ENCODE assay signal across 8 mouse cellular contexts in genomic region chr11:119913291-119913934, GRCm38 (mm10). TPM values are rescaled to one million over a fixed set of nuclear protein-coding genes. Genes with fewer than 3 reads are reported as not detected.
DNase-seq lines count a peak whose midpoint lies in the region; ATAC-seq and TF ChIP-seq lines count a peak whose summit lies in the region.

Gene Chmp6, plus strand, starts transcription at chr11:119913441.

- no peaks in the 10 kb centered on the region for H3K27me3 ChIP-seq in C2C12 (ENCODE audit: control insufficient read depth, insufficient read depth, insufficient read length)
- H3K27me3 ChIP-seq in erythroblast, embryonic 14.5 days (ENCODE audit: control insufficient read depth), result peaks cover 4% of the 10 kb centered on the region
- no peaks in the 10 kb centered on the region for H3K27me3 ChIP-seq in heart, embryonic 12.5 days (replicated peaks)
- H3K27me3 ChIP-seq in kidney, postnatal 0 days (ENCODE audit: insufficient read depth, low read length), result no peaks in the 10 kb centered on the region
- H3K27me3 ChIP-seq in liver, embryonic 12.5 days (replicated peaks), result peaks cover 5% of the 10 kb centered on the region; the same call in 1 of the 2 replicates
- 0 out of 2 replicates have a peak, but pooled peaks cover 2% of the 10 kb centered on the region for H3K27me3 ChIP-seq in stomach, embryonic 15.5 days (replicated peaks)

- peak within 1 kb of the TSS; percentile 26; the same call in 1 of the 2 replicates for H3K27ac ChIP-seq in heart, embryonic 12.5 days (ENCODE audit: poor library complexity, severe bottlenecking)
- H3K27ac ChIP-seq in kidney, postnatal 0 days, result peak within 1 kb of the TSS; percentile 90
- H3K27ac ChIP-seq in liver, embryonic 12.5 days, result peak within 1 kb of the TSS; percentile 75
- peak within 1 kb of the TSS; percentile 69 for H3K27ac ChIP-seq in stomach, embryonic 15.5 days

- peaks cover 28% of the 10 kb centered on the region for H3K79me2 ChIP-seq in C2C12 (ENCODE audit: control insufficient read depth, insufficient read depth)

- ATAC-seq in heart, embryonic 12.5 days (ENCODE audit: insufficient number of reproducible peaks, low FRiP score), result peak; percentile 66
- ATAC-seq in kidney, postnatal 0 days (replicated peaks; ENCODE audit: low FRiP score, low read depth), result peak; percentile 60
- ATAC-seq in liver, embryonic 12.5 days, result peak; percentile 71
- peak; percentile 56 for ATAC-seq in stomach, embryonic 15.5 days (ENCODE audit: insufficient read depth, low FRiP score, low read depth)

- TF ChIP-seq POLR2A in brain, embryonic 14.5 days (IDR thresholded peaks at IDR 0.05; ENCODE audit: borderline replicate concordance, extremely low read depth, insufficient read depth, insufficient read length, poor library complexity, severe bottlenecking), result peak; percentile 74

- H3K4me3 ChIP-seq in C2C12 (ENCODE audit: insufficient read depth, poor library complexity, severe bottlenecking), result peak within 1 kb of the TSS; percentile 93
- H3K4me3 ChIP-seq in erythroblast, embryonic 14.5 days (replicated peaks), result peak within 1 kb of the TSS; percentile 91
- peak within 1 kb of the TSS; percentile 75 for H3K4me3 ChIP-seq in heart, embryonic 12.5 days
- H3K4me3 ChIP-seq in kidney, postnatal 0 days (replicated peaks; ENCODE audit: low read depth, low read length), result peak within 1 kb of the TSS; percentile 95
- H3K4me3 ChIP-seq in liver, embryonic 12.5 days, result peak within 1 kb of the TSS; percentile 92
- peak within 1 kb of the TSS; percentile 66 for H3K4me3 ChIP-seq in stomach, embryonic 15.5 days (replicated peaks)

- peaks cover 38% of the 10 kb centered on the region for H3K4me1 ChIP-seq in erythroblast, embryonic 14.5 days (ENCODE audit: control insufficient read depth)
- peaks cover 55% of the 10 kb centered on the region for H3K4me1 ChIP-seq in heart, embryonic 12.5 days (replicated peaks)
- peaks cover 24% of the 10 kb centered on the region; the same call in 1 of the 2 replicates for H3K4me1 ChIP-seq in kidney, postnatal 0 days (replicated peaks; ENCODE audit: insufficient read depth, low read length)
- peaks cover 42% of the 10 kb centered on the region for H3K4me1 ChIP-seq in liver, embryonic 12.5 days
- peaks cover 33% of the 10 kb centered on the region for H3K4me1 ChIP-seq in stomach, embryonic 15.5 days

- H3ac ChIP-seq in C2C12 (ENCODE audit: control insufficient read depth, insufficient read length, low read depth), result peak within 1 kb of the TSS; percentile 90

- TF ChIP-seq CTCF in C2C12 (IDR thresholded peaks at IDR 0.05; ENCODE audit: control insufficient read depth, insufficient read depth, insufficient read length), result no peak
- TF ChIP-seq CTCF in brain, embryonic 14.5 days (IDR thresholded peaks at IDR 0.05; ENCODE audit: borderline replicate concordance, extremely low read depth, insufficient read depth, insufficient read length), result no peak
- TF ChIP-seq CTCF in kidney, postnatal 0 days (IDR thresholded peaks at IDR 0.05; ENCODE audit: low read depth), result peak; percentile 19; the same call in 1 of the 2 replicates

- peak within 1 kb of the TSS; percentile 89 for H3K9ac ChIP-seq in heart, embryonic 12.5 days
- peak within 1 kb of the TSS; percentile 98 for H3K9ac ChIP-seq in kidney, postnatal 0 days (ENCODE audit: low read depth, low read length)
- H3K9ac ChIP-seq in liver, embryonic 12.5 days, result peak within 1 kb of the TSS; percentile 87
- H3K9ac ChIP-seq in stomach, embryonic 15.5 days, result peak within 1 kb of the TSS; percentile 60

- DNase-seq in brain, embryonic 14.5 days (ENCODE audit: low read depth), result peak; percentile 94
- peak; percentile 86 for DNase-seq in kidney, postnatal 0 days (ENCODE audit: low spot score)
- peak; percentile 77 to 83 for DNase-seq in natural killer cell, adult 2 months (ENCODE audit: low spot score in 2 of 2)

- H3K9me3 ChIP-seq in erythroblast, embryonic 14.5 days (ENCODE audit: control insufficient read depth, low read length), result no peaks in the 10 kb centered on the region
- H3K9me3 ChIP-seq in heart, embryonic 12.5 days (replicated peaks), result no peaks in the 10 kb centered on the region
- H3K9me3 ChIP-seq in kidney, postnatal 0 days (replicated peaks; ENCODE audit: low read length), result no peaks in the 10 kb centered on the region
- no peaks in the 10 kb centered on the region for H3K9me3 ChIP-seq in liver, embryonic 12.5 days (replicated peaks)
- H3K9me3 ChIP-seq in stomach, embryonic 15.5 days, result no peaks in the 10 kb centered on the region

- peaks cover 22% of the 10 kb centered on the region for H3K36me3 ChIP-seq in C2C12 (ENCODE audit: control insufficient read depth, insufficient read depth)
- H3K36me3 ChIP-seq in erythroblast, embryonic 14.5 days (ENCODE audit: control insufficient read depth), result peaks cover 30% of the 10 kb centered on the region
- H3K36me3 ChIP-seq in heart, embryonic 12.5 days, result peaks cover 24% of the 10 kb centered on the region
- peaks cover 20% of the 10 kb centered on the region for H3K36me3 ChIP-seq in kidney, postnatal 0 days (ENCODE audit: insufficient read depth, low read length)
- peaks cover 29% of the 10 kb centered on the region for H3K36me3 ChIP-seq in liver, embryonic 12.5 days
- H3K36me3 ChIP-seq in stomach, embryonic 15.5 days, result peaks cover 21% of the 10 kb centered on the region

- peaks cover 4% of the 10 kb centered on the region for H3K79me3 ChIP-seq in C2C12 (ENCODE audit: low read depth)

- WGBS in heart, embryonic 12.5 days, result under 1% methylated on average over 48 of the region's 48 CpGs
- WGBS in kidney, postnatal 0 days, result under 1% methylated on average over 48 of the region's 48 CpGs
- WGBS in liver, embryonic 12.5 days (ENCODE audit: insufficient replicate concordance), result 1% methylated on average over 48 of the region's 48 CpGs
- 1% methylated on average over 48 of the region's 48 CpGs for WGBS in stomach, embryonic 15.5 days

- H3K4me2 ChIP-seq in heart, embryonic 12.5 days, result peak within 1 kb of the TSS; percentile 82
- peak within 1 kb of the TSS; percentile 75 for H3K4me2 ChIP-seq in kidney, postnatal 0 days (ENCODE audit: low read length)
- peak within 1 kb of the TSS; percentile 92 for H3K4me2 ChIP-seq in liver, embryonic 12.5 days
- H3K4me2 ChIP-seq in stomach, embryonic 15.5 days, result peak within 1 kb of the TSS; percentile 88

TF ChIP-seq in C2C12, 6 proteins besides CTCF, POLR2A, EP300 and RAD21:
- TF ChIP-seq MYOG (IDR thresholded peaks at IDR 0.05; ENCODE audit: control insufficient read depth, extremely low read depth, insufficient read length) (no peak), MAX (IDR thresholded peaks at IDR 0.05) (peak; percentile 80)

RNA-seq across cellular contexts. Expression of gene Chmp6, which starts in this region (rescaled TPM):
- 64.9 TPM for polyA plus RNA-seq in C2C12 (2012; fragmentation: generic; extraction: Trizol)
- 63.2 and 63.6 TPM in 2 replicates for polyA plus RNA-seq in brain, embryonic 14.5 days (2012; rRNA removed)
- polyA plus RNA-seq in erythroblast, embryonic 14.5 days (2012), result 2.7 and 3.0 TPM in 2 replicates
- 67.8 and 70.4 TPM in 2 replicates for polyA plus RNA-seq in heart, embryonic 12.5 days (2016; fragmentation: Nextera tagmentation; extraction: Ambion mirVana)
- polyA plus RNA-seq in kidney, postnatal 0 days (2015; fragmentation: Nextera tagmentation; extraction: Ambion mirVana), result 120 and 125 TPM in 2 replicates
- polyA plus RNA-seq in liver, embryonic 12.5 days (2016; fragmentation: Nextera tagmentation; extraction: Ambion mirVana), result 45.9 and 48.6 TPM in 2 replicates
- polyA plus RNA-seq in stomach, embryonic 15.5 days (2015; fragmentation: Nextera tagmentation; extraction: Ambion mirVana), result 79.4 and 86.0 TPM in 2 replicates

Comparison
In these comparisons a context has a peak if more than half of its experiments do, and no peak if none do; other contexts are left out.
1. Peak in every context shown above with its lines: DNase-seq, ATAC-seq, H3K4me3 ChIP-seq and H3K27ac ChIP-seq.
2. RNA of gene Chmp6 (polyA plus RNA-seq): 120 to 125 TPM in kidney, postnatal 0 days, 79.4 to 86.0 TPM in stomach, embryonic 15.5 days, 67.8 to 70.4 TPM in heart, embryonic 12.5 days, 64.9 TPM in C2C12 (single experiment), 63.2 to 63.6 TPM in brain, embryonic 14.5 days and 45.9 to 48.6 TPM in liver, embryonic 12.5 days; 2.7 to 3.0 TPM in erythroblast, embryonic 14.5 days; every median in the first group is over 10 times any median in the second.
3. H3K27ac ChIP-seq: peak in every context shown above with its lines; median percentile 90 in kidney, postnatal 0 days; 75 in liver, embryonic 12.5 days; 69 in stomach, embryonic 15.5 days; 26 in heart, embryonic 12.5 days.